15 mouse cellular contexts compared by ENCODE assay signal in the genomic region with DNA sequence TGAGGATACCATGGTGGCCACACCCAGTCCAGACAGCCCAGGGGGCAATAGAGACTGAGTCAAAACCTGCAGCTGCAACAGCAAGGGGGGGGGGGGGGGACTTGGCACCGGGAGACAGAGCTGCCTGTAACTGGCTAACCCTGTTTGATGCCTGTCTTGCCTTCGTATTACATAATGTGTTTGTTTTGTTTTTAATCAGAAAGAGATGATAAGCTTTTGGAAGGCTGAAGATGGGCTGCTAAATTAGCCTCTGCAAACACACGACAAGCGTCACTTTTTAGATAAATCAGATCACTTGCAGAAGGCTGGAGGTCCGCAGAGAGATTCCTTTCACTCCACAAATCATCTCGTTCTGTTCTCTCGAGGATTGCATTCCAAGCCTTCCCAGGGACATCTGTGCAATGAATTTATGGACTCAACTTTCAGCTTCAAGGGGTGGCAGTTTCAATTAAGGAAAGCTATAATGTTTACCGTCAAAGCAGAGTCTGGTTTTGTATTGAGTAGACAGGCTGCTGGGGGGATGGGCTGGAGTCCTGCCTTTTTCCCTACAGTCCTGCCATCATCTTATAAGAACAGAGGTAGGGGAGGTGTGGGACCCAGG. TPM values are rescaled to one million over a fixed set of nuclear protein-coding genes. Genes with fewer than 3 reads are reported as not detected.
DNase-seq lines count a peak whose midpoint lies in the region; ATAC-seq and TF ChIP-seq lines count a peak whose summit lies in the region.
"Had no signal": no experiment of that assay in that cellular context is flagged by ENCODE, and none has a peak within 500 bp of the region (broad histone marks: within the 10 kb centered on the region; RNA-seq: fewer than 3 reads in every experiment).

No protein-coding gene starts in this region.

- no peak overlapping the region for H3K4me3 ChIP-seq in hindbrain, embryonic 15.5 days
- H3K4me3 ChIP-seq in hindbrain, embryonic 14.5 days (replicated peaks; ENCODE audit: low read length): no peak overlapping the region
- H3K4me3 ChIP-seq in embryonic fibroblast, embryonic 13.5 days (ENCODE audit: insufficient read depth, low read length): no peak overlapping the region
- no peak overlapping the region for H3K4me3 ChIP-seq in neural tube, embryonic 11.5 days (ENCODE audit: low read depth, low read length)
- H3K4me3 ChIP-seq in forebrain, embryonic 10.5 days: no peak overlapping the region
- H3K4me3 ChIP-seq: forebrain, embryonic 15.5 days; liver, embryonic 12.5 days had no signal

- H3K27me3 ChIP-seq in hindbrain, embryonic 15.5 days: no peaks in the 10 kb centered on the region
- H3K27me3 ChIP-seq in hindbrain, embryonic 14.5 days (ENCODE audit: control insufficient read depth, insufficient read depth, low read length): no peaks in the 10 kb centered on the region
- H3K27me3 ChIP-seq in neural tube, embryonic 11.5 days (ENCODE audit: control insufficient read depth, insufficient read depth, low read length): no peaks in the 10 kb centered on the region
- peaks cover 27% of the 10 kb centered on the region for H3K27me3 ChIP-seq in forebrain, embryonic 10.5 days (ENCODE audit: poor library complexity, severe bottlenecking)
- H3K27me3 ChIP-seq: forebrain, embryonic 15.5 days; Patski had no signal

- 16% methylated on average over 8 of the region's 8 CpGs for WGBS in hindbrain, embryonic 15.5 days
- 21% methylated on average over 8 of the region's 8 CpGs for WGBS in hindbrain, embryonic 14.5 days
- 22% methylated on average over 8 of the region's 8 CpGs for WGBS in neural tube, embryonic 11.5 days
- 52% methylated on average over 8 of the region's 8 CpGs for WGBS in forebrain, embryonic 10.5 days

- TF ChIP-seq POLR2A in embryonic fibroblast, embryonic 13.5 days (IDR thresholded peaks at IDR 0.05; ENCODE audit: low read depth, low read length): no peak

- peaks cover 52% of the 10 kb centered on the region for H3K4me1 ChIP-seq in hindbrain, embryonic 15.5 days (replicated peaks)
- peaks cover 30% of the 10 kb centered on the region for H3K4me1 ChIP-seq in hindbrain, embryonic 14.5 days (replicated peaks; ENCODE audit: control insufficient read depth, insufficient read depth, low read length)
- peaks cover 22% of the 10 kb centered on the region for H3K4me1 ChIP-seq in embryonic fibroblast, embryonic 13.5 days (ENCODE audit: control insufficient read depth, insufficient read depth, low read length)
- peaks cover 17% of the 10 kb centered on the region for H3K4me1 ChIP-seq in neural tube, embryonic 11.5 days (ENCODE audit: control insufficient read depth, insufficient read depth, low read length)
- H3K4me1 ChIP-seq in forebrain, embryonic 10.5 days: peaks cover 53% of the 10 kb centered on the region

- TF ChIP-seq CTCF in embryonic fibroblast, embryonic 13.5 days (IDR thresholded peaks at IDR 0.05; ENCODE audit: borderline replicate concordance, insufficient read depth, low read length): no peak

- no peak for ATAC-seq in hindbrain, embryonic 15.5 days (ENCODE audit: low FRiP score, low read depth)
- no peak for ATAC-seq in hindbrain, embryonic 14.5 days (ENCODE audit: low FRiP score)
- ATAC-seq in neural tube, embryonic 11.5 days (ENCODE audit: insufficient read depth, low FRiP score, low TSS enrichment): no peak
- ATAC-seq: forebrain, embryonic 15.5 days; liver, embryonic 12.5 days; Patski had no signal

- no peaks in the 10 kb centered on the region for H3K36me3 ChIP-seq in hindbrain, embryonic 15.5 days
- no peaks in the 10 kb centered on the region for H3K36me3 ChIP-seq in hindbrain, embryonic 14.5 days (replicated peaks; ENCODE audit: control insufficient read depth, insufficient read depth)
- no peaks in the 10 kb centered on the region for H3K36me3 ChIP-seq in neural tube, embryonic 11.5 days (ENCODE audit: control insufficient read depth, insufficient read depth, low read length)
- no peaks in the 10 kb centered on the region for H3K36me3 ChIP-seq in forebrain, embryonic 10.5 days (replicated peaks)
- H3K36me3 ChIP-seq: forebrain, embryonic 15.5 days; liver, embryonic 12.5 days had no signal

- 0 out of 2 replicates have a peak overlapping the region, but pooled peaks have one; percentile 10 for H3K27ac ChIP-seq in hindbrain, embryonic 15.5 days (replicated peaks)
- no peak overlapping the region for H3K27ac ChIP-seq in hindbrain, embryonic 14.5 days
- H3K27ac ChIP-seq in embryonic fibroblast, embryonic 13.5 days (ENCODE audit: insufficient read depth, low read length): 0 out of 2 replicates have a peak overlapping the region, but pooled peaks have one; percentile 27
- peak overlapping the region; percentile 3; the same call in 1 of the 2 replicates for H3K27ac ChIP-seq in neural tube, embryonic 11.5 days (ENCODE audit: low read depth, low read length)
- no peak overlapping the region for H3K27ac ChIP-seq in forebrain, embryonic 10.5 days
- H3K27ac ChIP-seq: forebrain, embryonic 15.5 days; liver, embryonic 12.5 days had no signal

- no peak for DNase-seq in hindbrain, embryonic 14.5 days (ENCODE audit: low spot score)
- peak; percentile 66 for DNase-seq in NIH3T3 (ENCODE audit: low read depth)
- DNase-seq in neural tube, embryonic 11.5 days (ENCODE audit: low spot score): no peak
- no peak for DNase-seq in testis, postnatal 14 days (ENCODE audit: low spot score)
- no peak for DNase-seq in forebrain, embryonic 10.5 days (ENCODE audit: extremely low spot score, low spot score)
- DNase-seq: adrenal gland, postnatal 10 days; cerebellum, postnatal 36 days; kidney, adult 2 months; right cerebral cortex, postnatal 25 days; thymus, postnatal 25 days had no signal

- H3K4me2 ChIP-seq in hindbrain, embryonic 15.5 days: no peak overlapping the region
- no peak overlapping the region for H3K4me2 ChIP-seq in hindbrain, embryonic 14.5 days (replicated peaks)
- no peak overlapping the region for H3K4me2 ChIP-seq in neural tube, embryonic 11.5 days (ENCODE audit: low read depth)
- H3K4me2 ChIP-seq: forebrain, embryonic 15.5 days; liver, embryonic 12.5 days had no signal

- no peaks in the 10 kb centered on the region for H3K9me3 ChIP-seq in hindbrain, embryonic 15.5 days
- H3K9me3 ChIP-seq in hindbrain, embryonic 14.5 days (ENCODE audit: control insufficient read depth, low read length): no peaks in the 10 kb centered on the region
- no peaks in the 10 kb centered on the region for H3K9me3 ChIP-seq in neural tube, embryonic 11.5 days (ENCODE audit: control insufficient read depth, low read length)
- no peaks in the 10 kb centered on the region for H3K9me3 ChIP-seq in forebrain, embryonic 10.5 days
- H3K9me3 ChIP-seq: forebrain, embryonic 15.5 days; liver, embryonic 12.5 days had no signal

- H3K9ac ChIP-seq in hindbrain, embryonic 15.5 days: no peak overlapping the region
- no peak overlapping the region for H3K9ac ChIP-seq in hindbrain, embryonic 14.5 days
- peak overlapping the region; percentile 14; the same call in 1 of the 2 replicates for H3K9ac ChIP-seq in neural tube, embryonic 11.5 days (ENCODE audit: low read length)
- H3K9ac ChIP-seq: forebrain, embryonic 15.5 days; liver, embryonic 12.5 days had no signal

RNA-seq across cellular contexts. Expression of a gene that starts 12.7 kb away (rescaled TPM):
- polyA plus RNA-seq in hindbrain, embryonic 15.5 days (2015; fragmentation: Nextera tagmentation; extraction: Ambion mirVana): 379 and 389 TPM in 2 replicates
- polyA plus RNA-seq in hindbrain, embryonic 14.5 days (2014; fragmentation: Nextera tagmentation; extraction: Ambion mirVana): 359 and 406 TPM in 2 replicates
- polyA plus RNA-seq in embryonic fibroblast, embryonic 13.5 days (2011; ENCODE audit: insufficient read length, low read depth, missing spikeins): 148 and 168 TPM in 2 replicates
- 345 and 346 TPM in 2 replicates for polyA plus RNA-seq in neural tube, embryonic 11.5 days (2014; fragmentation: Nextera tagmentation; extraction: Ambion mirVana)
- polyA plus RNA-seq in forebrain, embryonic 10.5 days (2016; fragmentation: Nextera tagmentation; extraction: Ambion mirVana): 394 and 405 TPM in 2 replicates

RNA-seq across cellular contexts. Expression of a gene that starts 21.2 kb away (rescaled TPM):
- 0.26 and 0.28 TPM in 2 replicates for polyA plus RNA-seq in hindbrain, embryonic 15.5 days (2015; fragmentation: Nextera tagmentation; extraction: Ambion mirVana)
- 0.60 and 0.80 TPM in 2 replicates for polyA plus RNA-seq in hindbrain, embryonic 14.5 days (2014; fragmentation: Nextera tagmentation; extraction: Ambion mirVana)
- polyA plus RNA-seq in embryonic fibroblast, embryonic 13.5 days (2011; ENCODE audit: insufficient read length, low read depth, missing spikeins): not detected in 2 replicates
- 0.25 and 0.26 TPM in 2 replicates for polyA plus RNA-seq in neural tube, embryonic 11.5 days (2014; fragmentation: Nextera tagmentation; extraction: Ambion mirVana)
- polyA plus RNA-seq in forebrain, embryonic 10.5 days (2016; fragmentation: Nextera tagmentation; extraction: Ambion mirVana): 0.06 TPM in 1 of 2 replicates, not detected in the other

RNA-seq across cellular contexts. Expression of a gene that starts 57.8 kb away (rescaled TPM):
- 20.8 and 23.7 TPM in 2 replicates for polyA plus RNA-seq in hindbrain, embryonic 15.5 days (2015; fragmentation: Nextera tagmentation; extraction: Ambion mirVana)
- 24.3 and 24.9 TPM in 2 replicates for polyA plus RNA-seq in hindbrain, embryonic 14.5 days (2014; fragmentation: Nextera tagmentation; extraction: Ambion mirVana)
- polyA plus RNA-seq in embryonic fibroblast, embryonic 13.5 days (2011; ENCODE audit: insufficient read length, low read depth, missing spikeins): 48.7 and 54.5 TPM in 2 replicates
- 15.9 and 17.9 TPM in 2 replicates for polyA plus RNA-seq in neural tube, embryonic 11.5 days (2014; fragmentation: Nextera tagmentation; extraction: Ambion mirVana)
- polyA plus RNA-seq in forebrain, embryonic 10.5 days (2016; fragmentation: Nextera tagmentation; extraction: Ambion mirVana): 14.8 TPM in 2 replicates

Comparison
In these comparisons a context has a peak if more than half of its experiments do, and no peak if none do; other contexts are left out.
1. H3K27ac ChIP-seq: peak in hindbrain, embryonic 15.5 days (single experiment), embryonic fibroblast, embryonic 13.5 days (single experiment) and neural tube, embryonic 11.5 days (single experiment); none in hindbrain, embryonic 14.5 days (single experiment) and forebrain, embryonic 10.5 days (single experiment).